Mouse (Mus musculus) testis, adult 2 months (tissue): ENCODE data around the gene Scaf8. TPM values are rescaled to one million over a fixed set of nuclear protein-coding genes. Genes with fewer than 3 reads are reported as not detected.
"Not testable (repeated sequence)": the region's sequence is repeated elsewhere in the genome, so short reads cannot be mapped to it uniquely, and the experiment has no call there.

Experiments
- H3K27ac ChIP-seq: fragments of 200-500 bp; 2 replicates; pipeline ENCODE4 v1.5.1; 2012; ENCODE audit warnings: low read depth, low read length; ENCODE audit not compliant: control insufficient read depth, insufficient read depth
- H3K27me3 ChIP-seq: fragments of 200-500 bp; 2 replicates; pipeline ENCODE4 v1.6.1; 2012; ENCODE audit warnings: mild to moderate bottlenecking, low read length, moderate library complexity; ENCODE audit not compliant: control insufficient read depth, insufficient read depth
- H3K36me3 ChIP-seq: fragments of 200-500 bp; 2 replicates; pipeline ENCODE4 v1.6.1; 2012; ENCODE audit warnings: mild to moderate bottlenecking, low read length; ENCODE audit not compliant: control insufficient read depth, insufficient read depth
- H3K4me1 ChIP-seq: fragments of 200-500 bp; 2 replicates; pipeline ENCODE4 v1.6.1; 2012; ENCODE audit warnings: low read length; ENCODE audit not compliant: control insufficient read depth, insufficient read depth
- H3K4me3 ChIP-seq: fragments of 200-500 bp; 2 replicates; pipeline ENCODE4 v1.5.1; 2012; ENCODE audit warnings: low read depth, mild to moderate bottlenecking, low read length, moderate library complexity, mixed read lengths; ENCODE audit not compliant: control insufficient read depth
- CTCF ChIP-seq: fragments of 200-500 bp; IDR thresholded peaks from 2 replicates; pipeline ENCODE4 v1.5.1; 2012; ENCODE audit warnings: low read depth, mild to moderate bottlenecking, inconsistent platforms, low read length, moderate library complexity; ENCODE audit not compliant: control insufficient read depth, insufficient read depth, insufficient replicate concordance
- POLR2A ChIP-seq: fragments of 200-500 bp; IDR thresholded peaks from 2 replicates; pipeline ENCODE4 v1.6.1; 2012; ENCODE audit warnings: low read depth, mild to moderate bottlenecking, inconsistent platforms, low read length, moderate library complexity; ENCODE audit not compliant: control insufficient read depth
- polyA plus RNA-seq: library from polyadenylated mRNA; depleted of rRNA; stranded (reverse); fragments of >200 nt; gene quantifications from 2 replicates; pipeline ENCODE4 v1.2.3, GENCODE M21; 2012; rRNA removed

Gene Scaf8
- polyA plus RNA-seq: 12.9 and 15.6 TPM in 2 replicates

- Histone ChIP-seq H3K36me3 (no peaks in the 10 kb centered on the region), H3K4me1 (no peaks in the 10 kb centered on the region), H3K27me3 (no peaks in the 10 kb centered on the region), H3K4me3 (peak within 1 kb of the TSS; percentile 86), H3K27ac (peak within 1 kb of the TSS; percentile 95)
- TF ChIP-seq POLR2A: peak; percentile 84
- TF ChIP-seq CTCF: peak; percentile 79; the same call in 1 of the 2 replicates
These were observed at the start of gene Scaf8 for GRCm38 (mm10) chr17:3114720-3115379. Gene Scaf8 (plus strand): TSS chr17:3114972.

GRCm38 (mm10) chr17:3075166-3075872 is 39.5 kb upstream of the Scaf8 start:
- TF ChIP-seq POLR2A: no peak
- no peak for TF ChIP-seq CTCF
- H3K36me3 ChIP-seq: no peaks in the 10 kb centered on the region

GRCm38 (mm10) chr17:3075873-3076245 is 38.9 kb upstream of the Scaf8 start:
- TF ChIP-seq POLR2A (no peak), CTCF (no peak)
- H3K36me3 ChIP-seq: no peaks in the 10 kb centered on the region
- no peak overlapping the region for H3K27ac ChIP-seq
- H3K27me3 ChIP-seq: no peaks in the 10 kb centered on the region
- H3K4me1 ChIP-seq: no peaks in the 10 kb centered on the region
- H3K4me3 ChIP-seq: no peak overlapping the region

More at GRCm38 (mm10) chr17:3075166-3075872, 39.5 kb upstream of the Scaf8 start:
- Histone ChIP-seq H3K4me3 (no peak overlapping the region), H3K4me1 (no peaks in the 10 kb centered on the region), H3K27me3 (no peaks in the 10 kb centered on the region), H3K27ac (no peak overlapping the region)

- not testable (repeated sequence) for H3K27ac ChIP-seq, H3K27me3 ChIP-seq, H3K36me3 ChIP-seq, H3K4me3 ChIP-seq, H3K4me1 ChIP-seq
These were observed 36.8 kb upstream of the Scaf8 start for GRCm38 (mm10) chr17:3077936-3078335.

- H3K36me3 ChIP-seq, H3K4me1 ChIP-seq, H3K27ac ChIP-seq, H3K4me3 ChIP-seq, H3K27me3 ChIP-seq: not testable (repeated sequence)
These were observed 34.0 kb upstream of the Scaf8 start for GRCm38 (mm10) chr17:3080587-3081349.

GRCm38 (mm10) chr17:3081512-3082100 is 33.2 kb upstream of the Scaf8 start:
- not testable (repeated sequence) for H3K27me3 ChIP-seq, H3K4me1 ChIP-seq, H3K36me3 ChIP-seq, H3K4me3 ChIP-seq, H3K27ac ChIP-seq

- H3K27ac ChIP-seq, H3K4me3 ChIP-seq, H3K27me3 ChIP-seq, H3K36me3 ChIP-seq, H3K4me1 ChIP-seq: not testable (repeated sequence)
These were observed 32.5 kb upstream of the Scaf8 start for GRCm38 (mm10) chr17:3082125-3082755.
